Mouse (Mus musculus): ENCODE results near the gene Mkln1. TPM values are rescaled to one million over a fixed set of nuclear protein-coding genes. Genes with fewer than 3 reads are reported as not detected.

Mkln1 gene
- total and polyA plus RNA-seq, 2 experiments: 67.0 to 120 TPM

DNA sequence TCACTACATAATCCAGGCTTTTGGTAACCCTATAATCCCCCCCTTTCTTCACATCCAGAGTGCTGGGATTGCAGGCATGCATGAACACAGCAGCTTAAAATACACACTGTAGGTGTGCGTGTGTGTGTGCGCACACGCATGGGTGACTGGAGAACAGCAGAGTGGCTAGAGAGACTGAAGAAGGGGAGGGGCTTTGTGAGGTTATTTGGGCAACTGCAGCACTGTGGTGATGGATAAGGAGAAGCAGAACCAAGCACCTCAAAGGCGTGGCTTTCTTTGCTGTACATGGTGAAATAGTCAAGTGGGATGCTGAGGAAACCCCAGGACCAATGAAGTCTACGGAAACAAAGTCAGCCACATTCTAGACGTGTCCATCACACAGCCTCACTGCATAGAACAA, 141.5 kb downstream of the Mkln1 start:
- no peak for DNase-seq (ENCODE audit: extremely low read depth, low read depth, low spot score)
- Histone ChIP-seq H3K4me3 (ENCODE audit: insufficient read depth, low read depth, low read length) (no peak overlapping the region), H3K4me1 (ENCODE audit: control insufficient read depth, insufficient read depth, low read length) (no peaks in the 10 kb centered on the region), H3K79me2 (ENCODE audit: control insufficient read depth, insufficient read depth, low read length) (no peaks in the 10 kb centered on the region), H3K27ac (replicated peaks; ENCODE audit: insufficient read depth, low read depth, low read length) (no peak overlapping the region), H3K27me3 (ENCODE audit: control insufficient read depth, insufficient read depth, low read length) (no peaks in the 10 kb centered on the region), H3K36me3 (ENCODE audit: control insufficient read depth, insufficient read depth, low read length) (no peaks in the 10 kb centered on the region), H3K9ac (ENCODE audit: low read depth, low read length) (no peak overlapping the region)
- 86% methylated on average over 6 of the region's 6 CpGs for WGBS
- TF ChIP-seq POLR2A (IDR thresholded peaks at IDR 0.05; ENCODE audit: extremely low read depth, insufficient read depth, low read length) (no peak), CTCF (IDR thresholded peaks at IDR 0.05; ENCODE audit: low read depth, low read length) (no peak)

DNA sequence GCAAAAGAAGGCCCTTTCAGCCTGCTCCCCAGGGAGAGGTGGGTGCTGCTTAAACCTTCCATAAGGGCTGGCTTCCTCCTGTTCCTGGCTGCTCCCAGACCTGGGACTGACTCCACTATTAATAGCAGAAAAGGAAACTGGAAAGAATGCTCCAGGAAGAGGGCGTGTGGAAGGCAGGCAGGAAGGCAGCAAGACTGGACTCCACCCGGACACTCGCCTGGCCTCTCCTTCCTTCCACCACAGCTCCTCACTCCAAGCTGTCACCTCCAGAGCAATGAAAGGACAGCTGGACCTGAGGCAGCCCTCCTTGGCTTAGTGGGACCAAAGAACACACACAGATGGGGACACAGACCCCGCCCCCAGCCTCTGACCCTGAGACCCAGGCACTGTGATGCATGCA, 145.8 kb downstream of the Mkln1 start:
- Histone ChIP-seq H3K27ac (replicated peaks; ENCODE audit: insufficient read depth, low read depth, low read length) (peak overlapping the region; percentile 78), H3K4me1 (ENCODE audit: control insufficient read depth, insufficient read depth, low read length) (no peaks in the 10 kb centered on the region; the same call in 1 of the 2 replicates), H3K4me3 (ENCODE audit: insufficient read depth, low read depth, low read length) (peak overlapping the region; percentile 39; the same call in 1 of the 2 replicates), H3K79me2 (ENCODE audit: control insufficient read depth, insufficient read depth, low read length) (no peaks in the 10 kb centered on the region), H3K36me3 (ENCODE audit: control insufficient read depth, insufficient read depth, low read length) (no peaks in the 10 kb centered on the region), H3K27me3 (ENCODE audit: control insufficient read depth, insufficient read depth, low read length) (no peaks in the 10 kb centered on the region), H3K9ac (ENCODE audit: low read depth, low read length) (peak overlapping the region; percentile 52)
- DNase-seq (ENCODE audit: extremely low read depth, low read depth, low spot score): no peak
- 71% methylated on average over 4 of the region's 4 CpGs for WGBS
- TF ChIP-seq CTCF (IDR thresholded peaks at IDR 0.05; ENCODE audit: low read depth, low read length): no peak
- no peak for TF ChIP-seq POLR2A (IDR thresholded peaks at IDR 0.05; ENCODE audit: extremely low read depth, insufficient read depth, low read length)

DNA sequence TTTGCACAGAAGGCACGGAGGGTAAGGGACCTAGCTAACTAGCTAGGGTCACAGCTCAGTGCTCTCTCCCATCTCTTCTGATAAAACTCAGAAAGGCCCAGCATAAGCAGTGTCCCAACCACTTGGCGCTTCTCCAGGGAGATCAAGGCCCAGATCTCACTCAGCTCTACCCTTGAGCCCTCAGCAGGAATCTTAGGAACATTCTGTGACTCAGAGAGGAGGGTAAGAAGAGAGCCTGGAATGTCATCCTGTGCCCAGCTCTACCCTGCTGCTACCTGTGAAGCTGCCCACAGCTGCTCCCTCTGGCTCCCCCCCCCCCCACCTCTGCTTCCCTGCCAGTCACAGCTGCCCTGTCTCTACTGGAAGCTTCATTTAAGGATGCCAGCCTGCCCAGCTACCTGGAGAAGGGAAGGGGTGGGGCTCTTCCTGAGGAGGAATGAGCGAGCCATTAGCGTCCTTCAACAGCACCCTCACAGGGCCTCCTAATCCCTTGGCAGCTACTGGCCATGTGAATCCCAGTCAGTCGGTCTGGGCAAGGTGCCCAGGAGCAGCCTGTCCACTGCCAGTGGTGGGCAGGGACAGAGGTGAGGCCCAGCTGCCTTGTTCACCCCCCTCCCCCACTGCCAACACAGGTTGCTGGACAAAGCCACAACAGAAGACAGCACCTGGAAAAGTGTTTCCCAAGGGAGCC, 151.0 kb downstream of the Mkln1 start:
- 26% methylated on average over 5 of the region's 5 CpGs for WGBS
- Histone ChIP-seq H3K4me3 (ENCODE audit: insufficient read depth, low read depth, low read length) (no peak overlapping the region), H3K27ac (replicated peaks; ENCODE audit: insufficient read depth, low read depth, low read length) (no peak overlapping the region), H3K79me2 (ENCODE audit: control insufficient read depth, insufficient read depth, low read length) (no peaks in the 10 kb centered on the region), H3K36me3 (ENCODE audit: control insufficient read depth, insufficient read depth, low read length) (no peaks in the 10 kb centered on the region), H3K9ac (ENCODE audit: low read depth, low read length) (no peak overlapping the region), H3K4me1 (ENCODE audit: control insufficient read depth, insufficient read depth, low read length) (no peaks in the 10 kb centered on the region; the same call in 1 of the 2 replicates), H3K27me3 (ENCODE audit: control insufficient read depth, insufficient read depth, low read length) (no peaks in the 10 kb centered on the region)
- DNase-seq (ENCODE audit: extremely low read depth, low read depth, low spot score): no peak
- TF ChIP-seq CTCF (IDR thresholded peaks at IDR 0.05; ENCODE audit: low read depth, low read length) (no peak), POLR2A (IDR thresholded peaks at IDR 0.05; ENCODE audit: extremely low read depth, insufficient read depth, low read length) (no peak)

DNA sequence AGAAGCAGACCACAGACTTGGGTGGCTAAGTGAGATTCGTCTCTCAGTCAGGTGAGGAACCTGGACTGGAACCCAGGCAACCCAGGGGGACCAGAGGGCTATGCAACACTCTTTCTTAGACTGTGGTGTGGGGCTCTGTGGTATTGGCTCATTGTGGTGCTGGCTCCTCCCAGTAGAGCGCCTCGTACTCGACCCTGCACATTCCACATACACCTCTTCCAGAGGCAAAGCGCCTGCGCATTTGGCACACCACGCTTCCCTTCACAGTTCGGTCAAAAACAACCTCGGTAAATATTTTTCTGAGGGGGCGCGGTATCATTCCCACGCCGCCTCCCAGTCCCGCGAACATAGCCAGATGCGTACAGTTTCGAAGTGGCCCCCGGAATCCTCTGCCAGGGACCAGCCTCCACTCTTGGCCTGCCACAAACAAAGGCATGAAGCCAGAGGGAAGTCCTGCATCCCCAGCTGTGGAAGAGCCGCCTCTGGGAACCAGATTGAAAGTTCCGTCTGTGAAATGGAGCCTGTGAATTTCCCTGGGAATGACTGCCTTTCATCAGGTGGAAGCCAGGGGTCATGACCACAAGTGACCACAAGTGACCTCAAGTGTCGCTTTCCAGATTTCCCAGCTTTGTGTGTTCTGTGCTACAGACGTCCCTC, 152.5 kb downstream of the Mkln1 start:
- no peaks in the 10 kb centered on the region for H3K79me2 ChIP-seq (ENCODE audit: control insufficient read depth, insufficient read depth, low read length)
- no peaks in the 10 kb centered on the region for H3K27me3 ChIP-seq (ENCODE audit: control insufficient read depth, insufficient read depth, low read length)
- H3K4me1 ChIP-seq (ENCODE audit: control insufficient read depth, insufficient read depth, low read length): no peaks in the 10 kb centered on the region; the same call in 1 of the 2 replicates
- H3K36me3 ChIP-seq (ENCODE audit: control insufficient read depth, insufficient read depth, low read length): no peaks in the 10 kb centered on the region
- peak; percentile 15 for DNase-seq (ENCODE audit: extremely low read depth, low read depth, low spot score)
- H3K4me3 ChIP-seq (ENCODE audit: insufficient read depth, low read depth, low read length): no peak overlapping the region
- no peak for TF ChIP-seq CTCF (IDR thresholded peaks at IDR 0.05; ENCODE audit: low read depth, low read length)
- no peak for TF ChIP-seq POLR2A (IDR thresholded peaks at IDR 0.05; ENCODE audit: extremely low read depth, insufficient read depth, low read length)
- no peak overlapping the region for H3K27ac ChIP-seq (replicated peaks; ENCODE audit: insufficient read depth, low read depth, low read length)
- 52% methylated on average over 22 of the region's 22 CpGs for WGBS
- no peak overlapping the region for H3K9ac ChIP-seq (ENCODE audit: low read depth, low read length)

DNA sequence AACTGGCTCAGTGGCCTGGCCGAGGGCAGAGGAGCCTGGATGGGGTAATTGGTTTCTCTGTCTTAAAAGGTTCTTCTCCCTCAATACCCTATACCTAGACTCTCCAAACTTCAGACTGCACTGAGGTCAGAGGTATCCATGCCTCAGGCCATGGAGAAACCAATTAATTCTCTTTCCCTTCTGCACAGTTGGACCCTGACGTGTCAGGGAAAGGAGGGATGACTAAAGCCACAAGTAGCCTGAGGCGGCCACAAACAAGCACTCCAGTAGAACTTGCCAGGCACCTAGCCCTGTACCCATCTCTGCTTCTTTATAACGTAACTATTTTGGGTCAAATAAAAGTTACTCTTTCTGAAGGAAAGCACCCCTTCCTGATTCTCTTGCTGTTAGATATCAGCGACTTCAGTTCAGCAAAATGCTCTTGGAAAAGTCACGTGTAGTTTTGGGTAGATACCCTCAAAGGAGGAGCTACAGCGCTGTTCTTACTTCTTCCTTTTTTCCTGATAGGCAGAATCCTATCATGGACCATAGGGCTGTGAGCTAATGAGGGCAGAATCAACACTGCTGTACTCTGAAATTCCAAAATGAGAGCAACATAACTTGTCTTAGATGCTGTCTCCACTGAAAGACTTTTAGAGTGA, 158.0 kb downstream of the Mkln1 start:
- Histone ChIP-seq H3K9ac (ENCODE audit: low read depth, low read length) (no peak overlapping the region), H3K27me3 (ENCODE audit: control insufficient read depth, insufficient read depth, low read length) (no peaks in the 10 kb centered on the region), H3K27ac (replicated peaks; ENCODE audit: insufficient read depth, low read depth, low read length) (no peak overlapping the region), H3K36me3 (ENCODE audit: control insufficient read depth, insufficient read depth, low read length) (no peaks in the 10 kb centered on the region), H3K4me3 (ENCODE audit: insufficient read depth, low read depth, low read length) (no peak overlapping the region), H3K4me1 (ENCODE audit: control insufficient read depth, insufficient read depth, low read length) (no peaks in the 10 kb centered on the region), H3K79me2 (ENCODE audit: control insufficient read depth, insufficient read depth, low read length) (no peaks in the 10 kb centered on the region)
- WGBS: 84% methylated on average over 7 of the region's 7 CpGs
- DNase-seq (ENCODE audit: extremely low read depth, low read depth, low spot score): no peak
- no peak for TF ChIP-seq POLR2A (IDR thresholded peaks at IDR 0.05; ENCODE audit: extremely low read depth, insufficient read depth, low read length)
- TF ChIP-seq CTCF (IDR thresholded peaks at IDR 0.05; ENCODE audit: low read depth, low read length): no peak

Data from liver, adult 2 months (tissue).